Mouse (Mus musculus): ENCODE data around the gene Exoc6b. TPM values are rescaled to one million over a fixed set of nuclear protein-coding genes. Genes with fewer than 3 reads are reported as not detected.
A peak's percentile ranks its signal among the peaks of the same experiment; 100 is the strongest.

Gene Exoc6b
- total RNA-seq, 2 experiments from 2014 or later, result 67.1 to 68.0 TPM

DNA sequence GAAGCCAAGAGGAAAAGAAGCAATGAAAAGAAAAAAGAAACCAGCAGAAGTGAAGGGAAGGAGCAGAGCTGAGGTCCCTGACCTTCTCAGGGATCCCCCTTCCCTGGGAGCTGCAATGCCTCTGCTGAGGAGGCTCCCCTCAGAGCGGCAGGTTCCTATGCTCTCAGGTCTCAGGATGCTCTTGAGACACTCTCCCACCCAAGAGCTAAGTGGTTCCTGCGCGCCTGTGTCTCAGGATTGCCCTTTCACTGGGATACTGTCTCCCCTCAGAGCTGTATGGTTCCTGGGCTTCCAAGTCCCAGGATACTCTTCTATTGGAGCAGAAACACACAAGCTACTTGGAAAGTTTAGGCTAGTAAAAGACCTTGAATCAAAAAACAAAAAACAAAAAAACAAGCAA is 394.4 kb downstream of the Exoc6b start:
- intact Hi-C loops (cut with DNase I), result no loop called here
- DNase-seq (ENCODE audit: extremely low spot score in 1 of 2, low spot score in 2 of 2), result no peak

DNA sequence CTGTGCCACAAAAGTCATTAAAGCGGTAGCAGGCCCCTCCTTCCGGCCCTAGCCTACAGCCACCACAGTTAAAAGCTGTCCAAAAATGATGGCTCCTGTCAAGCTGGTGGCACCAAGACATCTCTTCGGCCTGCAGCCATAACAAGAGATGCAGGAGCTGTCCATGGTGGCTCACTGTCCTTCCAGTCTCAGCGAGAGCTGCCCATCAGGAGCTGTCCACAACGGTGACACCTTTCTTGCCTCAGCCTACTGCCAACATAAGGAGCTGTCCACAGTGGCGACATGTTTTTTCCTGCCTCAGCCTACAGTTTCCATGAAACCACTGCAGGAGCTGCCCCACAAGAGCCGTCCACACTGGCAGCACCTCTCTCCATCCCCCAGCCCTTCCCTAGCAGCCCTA is 395.2 kb downstream of the Exoc6b start:
- intact Hi-C loops (cut with DNase I), result no loop called here
- no peak for DNase-seq (ENCODE audit: extremely low spot score in 1 of 2, low spot score in 2 of 2)

DNA sequence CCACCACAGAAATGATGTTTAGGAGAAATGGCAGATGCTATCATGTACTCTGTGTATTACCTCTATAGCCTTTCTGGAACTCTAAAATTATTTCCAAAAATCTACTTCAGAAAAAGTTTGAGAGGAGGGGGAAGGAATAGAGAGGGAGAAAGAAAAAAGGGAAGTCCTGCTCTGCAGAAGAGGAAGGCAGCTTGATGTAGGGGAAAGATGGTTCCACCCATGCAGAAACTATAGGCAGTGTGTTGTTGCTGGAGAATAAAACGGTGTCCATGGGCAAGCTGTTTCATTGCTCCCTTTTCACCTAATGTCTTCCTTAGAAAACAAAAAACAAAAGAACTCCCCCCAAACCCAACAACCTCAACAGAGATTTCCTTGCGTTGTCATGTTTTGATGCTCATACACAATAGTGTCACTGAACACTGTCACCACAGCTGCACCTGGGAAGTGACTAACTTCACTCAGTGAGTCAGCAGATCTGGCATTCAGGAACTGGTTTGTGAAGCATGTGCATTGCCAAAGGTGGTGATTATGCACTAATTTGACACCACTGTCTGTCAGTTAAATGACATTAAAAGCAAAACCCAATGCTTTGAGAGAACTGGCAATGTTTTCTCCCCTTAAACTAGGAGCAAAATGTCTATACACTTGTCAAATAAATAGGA is 407.7 kb downstream of the Exoc6b start:
- intact Hi-C loops (cut with DNase I), result no loop called here
- DNase-seq (ENCODE audit: extremely low spot score in 1 of 2, low spot score in 2 of 2), result no peak

DNA sequence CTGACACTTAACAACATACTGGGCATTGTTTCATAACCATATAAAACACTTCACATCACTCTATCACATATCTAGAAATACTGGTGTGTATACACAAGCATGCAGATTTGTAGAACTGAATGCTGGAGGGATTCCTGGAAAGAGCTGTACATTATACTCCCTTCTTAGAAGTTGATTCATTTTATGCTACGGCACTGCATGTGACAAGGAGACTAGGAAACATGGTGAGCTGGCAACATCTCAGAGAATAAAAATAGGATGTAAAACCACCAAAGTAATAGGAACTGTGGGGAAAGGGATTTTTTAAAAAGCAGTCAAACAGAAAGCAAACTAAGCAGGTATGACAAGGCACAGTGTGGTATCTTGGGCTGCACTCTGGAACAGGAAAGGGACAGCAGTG is 408.3 kb downstream of the Exoc6b start:
- DNase-seq (ENCODE audit: extremely low spot score in 1 of 2, low spot score in 2 of 2), result no peak
- intact Hi-C loops (cut with DNase I), result no loop called here

DNA sequence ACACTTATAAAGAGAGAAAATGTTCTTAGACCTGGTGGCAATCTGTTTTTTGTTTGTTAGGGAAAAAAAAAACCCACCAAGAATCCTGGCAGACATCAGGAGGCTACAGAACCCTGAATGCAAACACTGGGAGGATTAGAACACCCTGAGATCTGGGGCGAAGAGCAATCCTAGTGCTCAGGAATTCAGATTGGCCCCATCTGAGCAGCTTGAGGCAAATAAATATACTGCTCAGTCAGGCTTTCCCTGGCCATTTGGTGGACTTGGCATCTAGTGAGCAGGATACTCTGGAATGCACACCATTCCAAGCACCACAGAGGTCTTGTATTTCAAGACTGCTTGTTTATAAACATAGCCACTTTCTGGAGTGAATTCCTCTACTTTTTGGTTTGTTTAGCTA is 412.2 kb downstream of the Exoc6b start:
- no peak for DNase-seq (ENCODE audit: extremely low spot score in 1 of 2, low spot score in 2 of 2)
- intact Hi-C loops (cut with DNase I), result no loop called here

DNA sequence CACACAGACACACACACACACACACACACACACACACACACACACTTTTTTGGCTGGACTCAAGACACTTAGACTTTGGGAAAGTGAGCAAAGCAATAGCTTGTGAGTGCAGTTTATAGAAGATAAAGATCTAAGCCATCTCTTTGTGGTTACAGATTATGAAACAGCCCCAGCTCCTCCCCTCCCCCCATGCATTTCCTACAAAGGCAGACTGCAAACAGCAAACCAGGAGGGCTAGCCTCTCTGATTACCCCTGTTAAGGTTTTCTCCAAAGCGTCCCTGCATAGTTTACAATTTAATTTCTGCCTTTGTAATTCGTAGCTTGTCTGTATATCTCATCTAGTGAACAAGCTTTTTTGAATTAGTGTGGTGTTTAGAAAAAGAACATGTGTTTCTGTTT is 412.6 kb downstream of the Exoc6b start:
- intact Hi-C loops (cut with DNase I), result no loop called here
- DNase-seq (ENCODE audit: extremely low spot score in 1 of 2, low spot score in 2 of 2), result no peak

DNA sequence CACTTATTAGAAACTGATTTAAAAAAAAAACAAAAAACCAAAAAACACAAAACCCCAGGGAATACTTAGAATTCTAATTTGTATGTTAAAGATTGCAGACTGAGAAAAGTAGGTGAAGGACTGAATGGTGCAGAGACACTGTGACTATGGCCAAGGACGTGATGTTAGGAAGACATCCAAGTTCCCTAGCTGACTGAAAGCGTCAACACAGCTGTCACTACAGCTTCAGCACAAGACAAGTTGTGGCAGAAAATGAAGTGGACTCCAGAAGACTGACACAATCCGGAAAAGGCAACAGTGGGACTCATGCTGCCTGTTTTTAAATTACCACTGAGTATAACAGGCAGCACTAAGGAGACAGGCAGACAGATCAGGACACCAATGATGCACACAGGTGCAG is 417.4 kb downstream of the Exoc6b start:
- intact Hi-C loops (cut with DNase I), result no loop called here
- no peak for DNase-seq (ENCODE audit: extremely low spot score in 1 of 2, low spot score in 2 of 2)

DNA sequence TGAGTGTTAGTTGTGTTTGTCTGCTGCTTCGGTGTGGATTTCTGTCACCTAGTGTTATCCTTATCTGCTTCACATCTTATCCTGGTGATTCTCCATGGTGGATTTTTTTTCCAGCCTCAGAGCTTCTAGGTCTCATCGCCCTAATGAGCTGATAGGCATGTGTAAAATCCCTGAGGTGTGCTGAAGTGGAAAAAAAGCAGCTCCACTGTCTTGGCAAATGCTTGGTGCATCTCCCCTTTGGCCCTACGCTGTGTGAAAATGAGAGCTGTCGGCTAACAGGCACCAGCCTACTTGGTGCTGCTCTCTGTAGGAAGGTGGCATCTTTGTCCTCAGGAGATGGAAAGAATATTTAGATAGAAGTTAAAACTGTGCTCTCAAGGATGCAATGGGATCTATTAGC is 422.1 kb downstream of the Exoc6b start:
- intact Hi-C loops (cut with DNase I), result no loop called here
- DNase-seq (ENCODE audit: extremely low spot score in 1 of 2, low spot score in 2 of 2), result no peak

DNA sequence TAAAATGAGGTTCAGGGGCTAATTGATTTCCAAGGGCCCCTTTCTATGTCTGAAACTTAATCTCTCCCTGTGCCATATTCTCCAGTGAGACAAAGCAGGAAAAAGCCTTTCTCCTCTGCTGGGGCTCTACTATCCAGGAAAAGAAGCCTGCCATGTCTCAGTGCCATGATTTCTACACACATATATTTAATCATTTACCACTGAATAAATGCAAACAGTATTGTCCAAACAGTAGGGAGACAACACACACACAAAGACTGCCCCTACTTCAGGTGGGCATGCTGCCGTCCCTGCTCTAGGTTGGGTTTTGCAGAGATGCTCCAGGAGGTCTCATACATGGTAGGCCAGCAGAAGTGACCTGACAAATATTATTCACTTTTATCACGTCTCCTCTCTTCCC is 422.6 kb downstream of the Exoc6b start:
- intact Hi-C loops (cut with DNase I), result no loop called here
- DNase-seq (ENCODE audit: extremely low spot score in 1 of 2, low spot score in 2 of 2), result no peak

DNA sequence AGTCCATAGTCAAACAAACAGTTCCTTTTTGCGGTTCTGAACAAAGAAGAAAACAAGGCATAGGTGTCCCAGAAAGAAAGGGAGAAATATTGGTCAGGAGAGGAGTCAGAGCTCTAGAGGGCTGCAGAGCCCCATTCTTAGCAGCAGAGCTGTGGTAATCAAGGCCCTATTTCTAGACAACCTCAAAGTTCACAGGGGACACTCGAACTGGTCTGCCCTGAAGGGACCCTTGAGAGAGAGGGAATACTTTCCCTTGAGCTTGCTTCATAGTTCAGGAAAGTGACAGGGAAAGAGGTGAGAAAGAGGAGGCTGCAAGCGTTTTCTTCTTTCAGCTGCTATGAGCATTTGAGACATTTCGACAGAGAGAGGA is 428.3 kb downstream of the Exoc6b start:
- no peak for DNase-seq (ENCODE audit: extremely low spot score in 1 of 2, low spot score in 2 of 2)
- intact Hi-C loops (cut with DNase I), result no loop called here

DNA sequence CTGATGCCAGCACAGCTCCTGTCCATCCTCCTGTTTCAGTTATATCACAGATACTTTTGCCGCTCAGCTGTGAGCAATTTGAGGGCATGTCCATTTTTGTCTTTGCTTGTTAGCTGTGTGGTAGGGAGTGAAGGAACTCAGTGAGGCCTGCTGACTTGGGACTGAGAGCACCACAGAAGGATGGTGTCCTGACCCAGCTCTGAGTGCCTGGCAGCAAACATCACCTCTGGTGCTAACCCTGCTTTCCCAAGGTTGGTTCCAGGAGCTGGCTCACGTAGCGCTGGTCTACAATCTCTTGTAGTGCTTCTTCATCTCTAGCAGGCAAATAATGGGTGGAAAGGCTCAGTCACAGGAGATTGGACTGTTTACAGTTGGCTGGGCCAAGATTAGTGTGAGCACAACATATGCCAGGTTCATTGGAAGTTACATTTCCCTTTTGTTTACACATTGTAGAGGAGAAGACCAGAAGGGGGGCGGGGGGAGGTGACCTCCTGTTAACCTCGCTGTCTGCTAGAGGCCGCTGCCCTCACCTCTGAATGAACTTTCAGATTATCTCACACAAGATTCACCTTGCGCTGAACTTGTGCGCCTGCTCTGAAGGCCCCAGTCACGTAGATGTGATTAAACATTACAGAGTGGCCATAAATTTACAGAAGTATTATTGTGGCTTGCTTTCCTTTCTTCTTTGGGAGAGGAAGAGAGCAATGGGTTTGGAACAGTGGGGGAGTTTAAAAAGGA is 428.8 kb downstream of the Exoc6b start:
- intact Hi-C loops (cut with DNase I), result no loop called here
- DNase-seq (ENCODE audit: extremely low spot score in 1 of 2, low spot score in 2 of 2), result no peak

DNA sequence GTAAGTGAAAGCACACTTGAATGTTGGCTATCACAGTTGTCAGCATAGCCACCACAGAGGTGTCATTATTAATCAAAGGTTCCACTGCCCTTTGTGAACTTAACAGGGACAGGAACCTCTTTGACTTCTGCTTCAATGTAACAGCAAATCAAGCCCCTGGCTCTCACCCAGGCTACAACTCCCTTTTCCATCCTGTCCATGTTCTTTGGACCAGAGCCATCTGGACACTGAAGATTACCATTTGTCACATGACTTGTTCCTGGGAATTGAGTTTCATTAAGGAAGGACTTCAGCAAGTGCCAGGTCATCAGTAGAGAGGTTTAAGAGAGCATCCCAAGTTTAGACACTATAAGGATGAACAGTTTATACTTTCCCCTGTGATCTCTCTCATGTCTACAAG is 431.1 kb downstream of the Exoc6b start:
- intact Hi-C loops (cut with DNase I), result no loop called here
- peak in 1 of 2 experiments; percentile 32 for DNase-seq (ENCODE audit: extremely low spot score in 1 of 2, low spot score in 2 of 2)

DNA sequence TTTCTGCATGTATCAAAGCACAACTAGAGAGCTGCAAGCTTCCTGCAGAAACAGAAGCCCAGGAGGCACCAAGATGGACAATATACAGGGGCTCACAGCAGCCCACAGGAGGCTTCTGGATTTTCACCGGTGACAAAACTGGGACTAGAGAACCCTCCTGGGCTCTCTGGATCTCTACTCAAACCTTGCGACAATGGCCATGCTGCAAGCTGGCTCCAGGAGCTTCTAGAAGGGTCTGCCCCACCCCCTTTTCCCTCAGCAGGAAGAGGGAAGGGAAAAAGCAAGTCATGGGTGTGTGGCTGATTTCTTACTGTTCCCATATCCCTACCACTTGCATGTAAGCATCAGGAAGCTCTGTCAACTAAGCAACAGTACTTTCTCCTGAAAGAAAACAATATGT is 437.7 kb downstream of the Exoc6b start:
- intact Hi-C loops (cut with DNase I), result no loop called here

DNA sequence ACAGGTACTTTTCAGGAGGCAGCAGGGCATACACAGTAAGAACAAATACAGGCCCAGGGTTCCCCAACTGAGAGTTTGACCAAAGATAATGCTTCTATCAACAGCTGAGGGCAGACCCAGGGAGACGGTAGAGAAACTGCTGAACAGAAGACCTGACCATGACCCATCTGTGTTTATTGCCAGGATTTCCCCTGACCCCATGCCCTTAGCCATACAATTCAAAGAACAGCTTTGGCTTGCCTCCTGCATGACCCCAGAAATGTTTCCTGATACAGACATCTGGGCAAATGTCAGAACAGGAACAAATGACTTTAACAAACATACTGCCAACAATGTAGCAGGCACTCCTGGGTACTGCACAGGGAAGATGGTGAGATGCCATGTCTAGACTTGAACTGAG is 439.0 kb downstream of the Exoc6b start:
- intact Hi-C loops (cut with DNase I), result no loop called here
- DNase-seq (ENCODE audit: extremely low spot score in 1 of 2, low spot score in 2 of 2), result no peak

More for the DNA sequence above, 437.7 kb downstream of the Exoc6b start:
- no peak for DNase-seq (ENCODE audit: extremely low spot score in 1 of 2, low spot score in 2 of 2)

DNA sequence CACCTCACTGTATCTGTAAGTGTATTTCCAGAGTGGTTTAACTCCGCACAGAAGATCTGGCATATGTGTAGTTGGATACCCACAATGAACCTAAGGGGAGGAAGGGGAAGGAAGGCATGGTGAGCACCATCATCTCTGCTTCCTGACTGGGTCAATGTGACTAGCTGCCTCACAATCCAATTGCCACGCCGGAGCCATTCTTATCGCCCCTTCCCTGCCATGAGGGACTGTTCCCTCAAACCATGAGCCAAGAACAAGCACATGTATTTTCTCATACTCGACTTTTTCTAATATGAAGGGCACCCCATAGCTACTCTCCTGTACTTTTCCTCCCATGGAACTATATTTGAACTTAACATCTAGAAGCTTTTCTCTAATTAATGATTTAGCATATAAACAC is 440.5 kb downstream of the Exoc6b start:
- no peak for DNase-seq (ENCODE audit: extremely low spot score in 1 of 2, low spot score in 2 of 2)
- intact Hi-C loops (cut with DNase I), result no loop called here

DNA sequence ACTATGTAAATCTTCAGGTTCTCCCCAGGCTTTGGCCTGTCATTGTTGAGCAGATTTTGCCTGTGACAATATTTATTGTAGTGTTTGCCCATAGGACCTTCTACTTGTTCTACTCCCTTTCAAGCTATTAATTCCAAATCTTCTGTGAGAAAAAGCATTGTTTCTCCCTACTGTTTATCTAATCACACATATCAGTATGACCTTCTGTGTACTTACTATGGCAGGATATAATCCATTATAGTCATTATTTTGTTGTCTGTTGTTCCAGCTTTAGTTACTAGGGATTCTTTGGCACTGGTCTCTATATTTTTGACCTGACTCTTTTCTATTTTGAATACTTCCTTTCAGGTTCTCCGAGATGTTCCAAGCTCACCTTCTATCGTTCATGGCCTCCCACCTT is 442.9 kb downstream of the Exoc6b start:
- no peak for DNase-seq (ENCODE audit: extremely low spot score in 1 of 2, low spot score in 2 of 2)
- intact Hi-C loops (cut with DNase I), result no loop called here

DNA sequence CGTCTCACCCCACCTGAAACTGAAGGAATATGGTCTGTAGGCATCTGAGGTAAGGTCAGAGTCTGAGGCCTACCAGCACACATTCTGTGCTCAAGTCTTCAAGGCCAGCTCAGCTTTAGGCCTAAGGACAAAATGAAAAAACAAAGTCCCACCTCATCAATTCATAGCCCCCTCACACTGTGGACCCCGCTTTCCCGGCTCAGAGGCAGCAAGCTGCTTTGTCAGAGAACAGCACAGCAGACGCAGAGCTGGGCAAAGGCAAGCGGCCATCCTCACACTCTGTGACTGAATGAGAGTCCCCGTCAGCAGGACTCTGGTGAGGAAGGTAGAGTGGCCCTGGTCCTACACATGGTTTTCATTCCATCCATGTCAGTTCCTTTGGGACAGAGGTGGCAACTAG is 450.1 kb downstream of the Exoc6b start:
- intact Hi-C loops (cut with DNase I), result no loop called here
- DNase-seq (ENCODE audit: extremely low spot score in 1 of 2, low spot score in 2 of 2), result no peak

DNA sequence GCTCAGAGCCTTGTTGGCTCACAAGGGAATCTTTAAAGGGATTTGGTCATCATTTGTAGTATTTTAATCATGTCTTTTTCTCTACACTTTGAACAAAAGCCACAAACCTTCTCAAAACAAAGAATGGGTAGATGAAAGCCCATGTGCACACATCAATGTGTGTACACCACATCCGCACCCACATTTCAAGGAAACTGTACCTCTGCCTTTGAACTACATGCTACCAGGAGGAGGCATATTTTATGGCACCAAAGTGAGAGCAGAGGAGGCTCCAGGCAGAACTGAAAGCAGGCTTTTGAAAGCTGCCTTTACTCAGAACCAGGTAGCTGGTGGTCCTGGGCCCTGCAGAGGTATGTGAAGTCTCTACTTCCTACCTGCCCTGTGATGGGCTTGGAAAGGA is 452.3 kb downstream of the Exoc6b start:
- intact Hi-C loops (cut with DNase I), result no loop called here
- no peak for DNase-seq (ENCODE audit: extremely low spot score in 1 of 2, low spot score in 2 of 2)

DNA sequence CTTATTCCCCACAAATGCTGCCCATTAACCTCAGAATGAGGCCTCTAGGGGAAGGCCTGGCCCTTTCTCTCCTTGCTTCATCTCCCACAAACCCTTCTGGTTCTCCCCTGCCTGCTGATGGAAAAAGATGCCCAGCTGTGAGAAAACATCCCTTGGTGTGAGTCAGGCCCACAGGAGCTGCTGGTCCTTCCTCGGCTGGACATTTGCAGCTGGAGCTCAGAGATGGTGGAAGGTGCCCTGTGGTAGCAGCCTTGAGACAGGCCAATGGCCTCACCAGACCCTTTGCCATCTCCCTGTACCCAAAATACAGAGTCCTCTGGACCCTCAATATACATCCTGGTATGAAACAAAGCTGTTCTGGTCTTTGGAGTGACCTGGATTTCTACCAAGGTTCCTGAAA is 452.7 kb downstream of the Exoc6b start:
- DNase-seq (ENCODE audit: extremely low spot score in 1 of 2, low spot score in 2 of 2), result no peak
- intact Hi-C loops (cut with DNase I), result no loop called here

DNA sequence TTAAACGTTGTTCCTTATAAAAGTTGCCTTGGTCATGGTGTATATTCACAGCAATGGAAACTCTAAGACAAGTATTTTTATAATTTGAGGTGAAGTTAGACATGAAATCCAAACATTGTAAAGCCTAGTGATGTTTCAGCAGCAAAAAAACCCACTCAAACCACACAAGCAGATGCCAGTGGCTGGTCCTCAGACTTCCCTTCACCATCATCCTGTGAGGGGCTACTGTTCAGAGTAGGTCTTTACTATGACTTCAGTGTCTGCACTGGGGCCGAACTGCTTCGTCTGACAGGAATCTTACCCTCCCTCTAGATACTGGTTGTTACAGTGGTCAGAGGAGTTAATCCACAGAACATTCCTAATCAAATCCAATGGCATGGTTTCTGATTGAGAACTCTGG is 455.8 kb downstream of the Exoc6b start:
- intact Hi-C loops (cut with DNase I), result no loop called here
- DNase-seq (ENCODE audit: extremely low spot score in 1 of 2, low spot score in 2 of 2), result no peak
